Mouse (Mus musculus) C2C12 (cell line): ENCODE results near the gene Ppp1r37.

ENCODE experiments used
- CEBPB ChIP-seq: IDR thresholded peaks from one replicate; pipeline ENCODE4 v1.6.1; 2011; ENCODE audit warnings: low read depth, mild to moderate bottlenecking, control low read depth, moderate library complexity
- CTCF ChIP-seq: IDR thresholded peaks from one replicate; pipeline ENCODE4 v1.5.1; 2011; ENCODE audit not compliant: control insufficient read depth, insufficient read depth, insufficient read length
- FOSL1 ChIP-seq: IDR thresholded peaks from one replicate; pipeline ENCODE4 v1.8.0; 2011; ENCODE audit warnings: mild to moderate bottlenecking, low read length; ENCODE audit not compliant: poor library complexity, insufficient read depth, severe bottlenecking
- MAX ChIP-seq: IDR thresholded peaks from one replicate; pipeline ENCODE4 v1.6.1; 2011; ENCODE audit warnings: mild to moderate bottlenecking, control low read depth
- MYOG ChIP-seq: IDR thresholded peaks from one replicate; pipeline ENCODE4 v1.6.1; 2011; ENCODE audit not compliant: control insufficient read depth, insufficient read length; ENCODE audit errors: extremely low read depth
- USF1 ChIP-seq: IDR thresholded peaks from one replicate; pipeline ENCODE4 v1.6.1; 2011; ENCODE audit warnings: low read depth, mild to moderate bottlenecking, control low read depth, moderate library complexity

DNA sequence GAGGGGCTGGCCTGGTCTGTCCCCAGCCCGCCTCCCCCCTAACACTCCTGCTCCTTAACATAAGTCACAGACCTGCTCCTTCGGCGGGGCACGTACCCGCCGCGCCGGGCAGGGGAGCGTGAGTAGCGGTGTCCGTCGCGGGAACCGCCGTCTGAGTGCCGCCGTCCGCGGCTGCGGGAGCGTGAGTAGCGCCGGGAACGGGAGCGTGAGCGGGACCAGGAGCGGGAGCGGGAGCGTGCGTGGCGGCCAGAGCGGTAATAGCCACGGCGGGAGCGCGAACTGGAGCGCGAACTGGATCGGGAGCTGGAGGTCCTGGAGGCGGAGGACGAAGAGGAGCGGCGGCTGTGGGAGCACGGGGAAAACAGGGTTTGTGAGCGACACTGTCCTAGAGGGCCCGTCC is 23.4 kb upstream of the Ppp1r37 start:
- no peak for TF ChIP-seq CTCF
- no peak for TF ChIP-seq USF1
- no peak for TF ChIP-seq FOSL1
- no peak for TF ChIP-seq MYOG
- TF ChIP-seq MAX, result no peak
- no peak for TF ChIP-seq CEBPB
